Mouse (Mus musculus): ENCODE data around the gene Trp53rka. TPM values are rescaled to one million over a fixed set of nuclear protein-coding genes. Genes with fewer than 3 reads are reported as not detected.
A peak's percentile ranks its signal among the peaks of the same experiment; 100 is the strongest.

The Trp53rka gene
- polyA plus RNA-seq, 1 experiment from 2014 or later = 22.7 TPM

DNA sequence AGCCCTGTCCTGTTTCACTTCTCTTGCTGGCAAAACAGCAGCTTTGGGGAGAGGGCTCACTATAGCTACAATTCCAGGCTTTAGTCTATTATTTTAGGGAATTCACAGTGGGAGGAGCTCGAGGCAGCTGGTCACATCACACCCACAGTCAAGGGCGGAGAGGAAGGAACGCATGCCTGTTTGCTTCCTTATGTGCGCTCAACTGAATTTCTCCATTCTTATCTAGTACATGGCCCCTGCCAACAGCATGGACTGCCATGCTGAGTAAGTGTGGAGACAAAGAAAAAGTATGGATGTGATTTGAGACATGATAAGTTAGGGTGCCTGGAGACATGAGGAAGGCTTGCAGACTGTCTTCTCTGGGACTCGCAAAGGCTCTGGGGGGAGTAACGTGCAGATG is 9.0 kb downstream of the Trp53rka start:
- no peaks in the 10 kb centered on the region for H3K27me3 ChIP-seq (ENCODE audit: control insufficient read depth, insufficient read depth, low read length)
- H3K9me3 ChIP-seq (ENCODE audit: control insufficient read depth, low read length) = no peaks in the 10 kb centered on the region
- H3K4me3 ChIP-seq (ENCODE audit: control insufficient read depth in 1 of 2, insufficient read depth in 1 of 2, low read depth in 1 of 2, low read length in 2 of 2) = no peak overlapping the region
- H3K4me1 ChIP-seq (ENCODE audit: control insufficient read depth in 2 of 2, insufficient read depth in 2 of 2, low read length in 2 of 2) = peaks cover 3% of the 10 kb centered on the region in 2 experiments; a peak in 1 of 4 replicates
- peaks cover 9% of the 10 kb centered on the region for H3K36me3 ChIP-seq (ENCODE audit: control insufficient read depth, insufficient read depth, low read length)
- H3K27ac ChIP-seq (replicated peaks in 1 of 2; ENCODE audit: control insufficient read depth in 1 of 2, insufficient read depth in 1 of 2, low read depth in 2 of 2, low read length in 2 of 2) = no peak overlapping the region
- no peak overlapping the region for H3K4me2 ChIP-seq (ENCODE audit: low read length)
- no peak overlapping the region for H3K9ac ChIP-seq (ENCODE audit: low read length)
- 40% methylated on average over 6 of the region's 6 CpGs for WGBS
- ATAC-seq (ENCODE audit: insufficient number of reproducible peaks, insufficient read depth, low FRiP score, low read depth) = no peak

DNA sequence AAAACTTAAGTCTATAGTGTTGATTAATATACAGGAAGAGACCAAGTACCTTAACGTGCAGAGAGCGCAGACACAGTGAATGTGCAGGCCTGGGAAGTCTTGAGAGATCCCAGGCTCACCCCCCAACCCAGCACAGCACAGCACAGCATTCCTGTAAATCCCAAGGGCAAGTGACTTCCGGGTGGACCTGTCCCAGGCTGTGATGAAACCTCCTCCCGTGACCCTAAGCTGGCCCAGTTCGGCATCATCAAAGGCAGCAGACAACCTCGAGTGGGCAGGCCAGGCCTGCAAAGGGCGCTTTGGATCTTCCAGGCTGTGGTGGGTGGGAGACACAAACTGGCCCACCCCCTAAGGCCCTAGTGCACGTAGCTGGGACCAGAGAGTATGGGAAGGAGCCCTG is 11.1 kb downstream of the Trp53rka start:
- Histone ChIP-seq H3K9ac (ENCODE audit: low read length) (no peak overlapping the region), H3K27me3 (ENCODE audit: control insufficient read depth, insufficient read depth, low read length) (no peaks in the 10 kb centered on the region), H3K4me1 (ENCODE audit: control insufficient read depth in 2 of 2, insufficient read depth in 2 of 2, low read length in 2 of 2) (peaks cover 1 to 2% of the 10 kb centered on the region in 2 experiments; a peak in 1 of 4 replicates), H3K4me3 (ENCODE audit: control insufficient read depth in 1 of 2, insufficient read depth in 1 of 2, low read depth in 1 of 2, low read length in 2 of 2) (no peak overlapping the region), H3K27ac (replicated peaks in 1 of 2; ENCODE audit: control insufficient read depth in 1 of 2, insufficient read depth in 1 of 2, low read depth in 2 of 2, low read length in 2 of 2) (no peak overlapping the region), H3K36me3 (ENCODE audit: control insufficient read depth, insufficient read depth, low read length) (no peaks in the 10 kb centered on the region), H3K4me2 (ENCODE audit: low read length) (no peak overlapping the region), H3K9me3 (ENCODE audit: control insufficient read depth, low read length) (no peaks in the 10 kb centered on the region)
- WGBS = 64% methylated on average over 8 of the region's 8 CpGs
- ATAC-seq (ENCODE audit: insufficient number of reproducible peaks, insufficient read depth, low FRiP score, low read depth) = no peak

DNA sequence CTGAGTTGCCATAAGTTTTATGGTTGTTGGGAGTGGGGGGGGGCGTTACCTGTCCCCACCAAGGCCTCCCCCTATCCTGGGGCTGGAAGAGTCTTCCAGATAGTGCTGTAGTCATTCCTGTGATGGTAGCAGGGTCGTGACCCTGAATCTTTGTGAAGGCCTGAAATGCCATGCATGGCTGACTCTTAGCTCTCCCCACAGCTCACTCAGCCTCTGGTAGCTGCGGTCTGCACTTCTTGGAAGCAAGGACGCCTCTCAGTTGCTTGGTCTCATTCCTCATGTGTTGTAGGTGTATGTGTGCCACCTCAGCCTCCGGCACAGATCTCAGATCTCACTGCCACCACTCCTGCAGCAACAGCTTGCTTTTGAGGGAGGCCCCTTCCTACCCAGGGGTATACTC is 17.3 kb downstream of the Trp53rka start:
- no peaks in the 10 kb centered on the region for H3K4me1 ChIP-seq (ENCODE audit: control insufficient read depth in 2 of 2, insufficient read depth in 2 of 2, low read length in 2 of 2)
- no peak for ATAC-seq (ENCODE audit: insufficient number of reproducible peaks, insufficient read depth, low FRiP score, low read depth)
- H3K9ac ChIP-seq (ENCODE audit: low read length) = no peak overlapping the region
- H3K27me3 ChIP-seq (ENCODE audit: control insufficient read depth, insufficient read depth, low read length) = peaks cover 37% of the 10 kb centered on the region
- no peaks in the 10 kb centered on the region for H3K36me3 ChIP-seq (ENCODE audit: control insufficient read depth, insufficient read depth, low read length)
- no peaks in the 10 kb centered on the region for H3K9me3 ChIP-seq (ENCODE audit: control insufficient read depth, low read length)
- H3K4me2 ChIP-seq (ENCODE audit: low read length) = no peak overlapping the region
- no peak overlapping the region for H3K4me3 ChIP-seq (ENCODE audit: control insufficient read depth in 1 of 2, insufficient read depth in 1 of 2, low read depth in 1 of 2, low read length in 2 of 2)
- no peak overlapping the region for H3K27ac ChIP-seq (replicated peaks in 1 of 2; ENCODE audit: control insufficient read depth in 1 of 2, insufficient read depth in 1 of 2, low read depth in 2 of 2, low read length in 2 of 2)
- 64% methylated on average over 5 of the region's 5 CpGs for WGBS

DNA sequence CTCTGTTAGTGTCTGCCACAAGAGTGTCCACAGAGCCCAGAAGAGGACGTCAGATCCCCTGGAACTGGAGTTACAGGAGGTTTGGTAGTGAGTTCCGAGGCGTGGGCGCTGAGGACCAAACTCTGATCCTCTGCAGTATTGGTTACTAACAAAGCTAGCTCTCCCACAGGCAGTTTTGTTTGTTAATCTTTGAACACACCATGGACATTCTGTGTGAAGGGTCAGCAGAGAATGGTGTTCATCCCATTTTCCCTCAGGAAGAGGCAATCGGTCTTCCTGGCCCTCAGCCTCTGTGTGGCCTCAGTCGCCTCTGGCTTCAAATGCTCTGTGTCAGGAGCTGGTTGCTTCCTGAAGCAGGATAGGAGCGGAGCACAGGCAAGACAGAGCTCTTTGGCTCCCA is 17.7 kb downstream of the Trp53rka start:
- WGBS = 79% methylated on average over 7 of the region's 7 CpGs
- Histone ChIP-seq H3K9me3 (ENCODE audit: control insufficient read depth, low read length) (no peaks in the 10 kb centered on the region), H3K27me3 (ENCODE audit: control insufficient read depth, insufficient read depth, low read length) (peaks cover 39% of the 10 kb centered on the region), H3K36me3 (ENCODE audit: control insufficient read depth, insufficient read depth, low read length) (no peaks in the 10 kb centered on the region), H3K27ac (replicated peaks in 1 of 2; ENCODE audit: control insufficient read depth in 1 of 2, insufficient read depth in 1 of 2, low read depth in 2 of 2, low read length in 2 of 2) (no peak overlapping the region), H3K4me2 (ENCODE audit: low read length) (no peak overlapping the region), H3K9ac (ENCODE audit: low read length) (no peak overlapping the region), H3K4me1 (ENCODE audit: control insufficient read depth in 2 of 2, insufficient read depth in 2 of 2, low read length in 2 of 2) (no peaks in the 10 kb centered on the region), H3K4me3 (ENCODE audit: control insufficient read depth in 1 of 2, insufficient read depth in 1 of 2, low read depth in 1 of 2, low read length in 2 of 2) (no peak overlapping the region)
- ATAC-seq (ENCODE audit: insufficient number of reproducible peaks, insufficient read depth, low FRiP score, low read depth) = no peak

DNA sequence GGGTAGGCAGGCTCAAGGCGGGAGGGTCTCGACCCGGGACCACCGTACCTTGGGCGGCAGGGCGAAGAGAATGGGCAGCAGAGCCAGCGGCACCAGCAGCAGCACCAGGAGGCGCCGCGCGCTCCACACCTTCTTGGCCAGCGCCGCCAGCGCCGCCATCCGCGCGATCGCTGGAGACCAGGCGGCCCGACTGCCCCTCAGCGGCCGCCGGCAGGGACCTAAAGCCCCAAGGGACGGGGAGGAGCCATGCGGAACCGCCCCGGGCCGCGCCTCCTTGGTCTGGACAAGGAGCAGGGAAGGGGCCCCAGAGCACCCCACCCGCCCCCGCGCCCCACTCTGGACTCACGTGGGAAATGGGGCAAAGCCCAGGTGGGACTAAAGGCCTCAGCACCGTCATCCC is 20.1 kb downstream of the Trp53rka start, which contains the start of gene Slc13a3:
Slc13a3 (minus strand) TSS at position 228 of the 400 bp plus-strand sequence.
- Histone ChIP-seq H3K9me3 (ENCODE audit: control insufficient read depth, low read length) (no peaks in the 10 kb centered on the region), H3K9ac (ENCODE audit: low read length) (no peak within 1 kb of the TSS), H3K4me2 (ENCODE audit: low read length) (peak within 1 kb of the TSS; percentile 53), H3K27me3 (ENCODE audit: control insufficient read depth, insufficient read depth, low read length) (peaks cover 44% of the 10 kb centered on the region), H3K27ac (replicated peaks in 1 of 2; ENCODE audit: control insufficient read depth in 1 of 2, insufficient read depth in 1 of 2, low read depth in 2 of 2, low read length in 2 of 2) (no peak within 1 kb of the TSS), H3K4me3 (ENCODE audit: control insufficient read depth in 1 of 2, insufficient read depth in 1 of 2, low read depth in 1 of 2, low read length in 2 of 2) (peak within 1 kb of the TSS in 1 of 2 experiments; percentile 14; a peak in 3 of 4 replicates), H3K36me3 (ENCODE audit: control insufficient read depth, insufficient read depth, low read length) (no peaks in the 10 kb centered on the region), H3K4me1 (ENCODE audit: control insufficient read depth in 2 of 2, insufficient read depth in 2 of 2, low read length in 2 of 2) (peaks cover 2 to 3% of the 10 kb centered on the region in 2 experiments; a peak in 1 of 4 replicates)
- ATAC-seq (ENCODE audit: insufficient number of reproducible peaks, insufficient read depth, low FRiP score, low read depth) = no peak
- WGBS = 2% methylated on average over 32 of the region's 35 CpGs

DNA sequence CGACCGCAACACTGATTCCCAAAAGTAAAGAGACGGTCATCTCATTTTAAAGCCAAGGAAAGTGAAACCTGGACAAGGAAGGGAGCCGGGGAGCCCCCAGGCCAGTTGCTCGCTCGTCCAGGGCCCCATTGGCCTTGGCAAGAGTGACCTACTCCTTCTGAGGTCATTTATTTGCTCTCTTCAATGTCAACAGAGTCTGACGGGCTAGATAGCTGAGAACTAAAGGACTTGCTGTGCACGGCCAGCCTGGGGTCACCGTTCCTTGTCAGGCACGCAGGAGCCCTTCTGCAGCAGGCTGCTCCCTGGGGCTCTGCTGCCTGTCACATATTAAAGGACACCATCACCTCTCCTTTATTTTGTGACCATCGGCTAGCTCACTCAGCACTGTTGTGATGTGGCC is 21.2 kb downstream of the Trp53rka start:
- H3K36me3 ChIP-seq (ENCODE audit: control insufficient read depth, insufficient read depth, low read length) = no peaks in the 10 kb centered on the region
- WGBS = 73% methylated on average over 11 of the region's 11 CpGs
- H3K27ac ChIP-seq (replicated peaks in 1 of 2; ENCODE audit: control insufficient read depth in 1 of 2, insufficient read depth in 1 of 2, low read depth in 2 of 2, low read length in 2 of 2) = no peak overlapping the region
- ATAC-seq (ENCODE audit: insufficient number of reproducible peaks, insufficient read depth, low FRiP score, low read depth) = no peak
- peaks cover 2 to 3% of the 10 kb centered on the region in 2 experiments; a peak in 1 of 4 replicates for H3K4me1 ChIP-seq (ENCODE audit: control insufficient read depth in 2 of 2, insufficient read depth in 2 of 2, low read length in 2 of 2)
- H3K9me3 ChIP-seq (ENCODE audit: control insufficient read depth, low read length) = no peaks in the 10 kb centered on the region
- no peak overlapping the region for H3K4me3 ChIP-seq (ENCODE audit: control insufficient read depth in 1 of 2, insufficient read depth in 1 of 2, low read depth in 1 of 2, low read length in 2 of 2)
- H3K4me2 ChIP-seq (ENCODE audit: low read length) = no peak overlapping the region
- no peak overlapping the region for H3K9ac ChIP-seq (ENCODE audit: low read length)
- H3K27me3 ChIP-seq (ENCODE audit: control insufficient read depth, insufficient read depth, low read length) = peaks cover 44% of the 10 kb centered on the region

DNA sequence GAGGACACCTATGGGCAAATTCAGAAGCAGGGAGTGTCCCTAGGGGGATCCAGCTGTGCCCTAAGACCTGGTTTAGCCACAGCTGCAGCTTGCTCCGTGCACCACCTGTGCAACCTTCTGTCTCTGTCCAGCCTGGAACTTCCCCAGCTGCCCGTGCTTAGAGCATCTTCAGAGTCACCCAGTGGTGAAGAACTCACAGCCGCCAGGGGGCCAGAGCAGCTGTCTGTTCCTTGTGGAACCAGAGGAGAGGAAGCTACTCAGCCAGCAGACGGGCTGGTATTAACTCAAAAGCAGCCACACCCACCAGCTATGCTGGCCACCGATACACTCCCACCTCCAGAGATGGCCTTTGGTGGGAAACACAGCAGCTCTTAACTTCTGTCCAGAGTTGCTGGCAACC is 23.0 kb downstream of the Trp53rka start:
- no peak overlapping the region for H3K27ac ChIP-seq (replicated peaks in 1 of 2; ENCODE audit: control insufficient read depth in 1 of 2, insufficient read depth in 1 of 2, low read depth in 2 of 2, low read length in 2 of 2)
- WGBS = 18% methylated on average over 5 of the region's 5 CpGs
- no peak overlapping the region for H3K4me2 ChIP-seq (ENCODE audit: low read length)
- no peak for ATAC-seq (ENCODE audit: insufficient number of reproducible peaks, insufficient read depth, low FRiP score, low read depth)
- H3K4me3 ChIP-seq (ENCODE audit: control insufficient read depth in 1 of 2, insufficient read depth in 1 of 2, low read depth in 1 of 2, low read length in 2 of 2) = no peak overlapping the region
- H3K36me3 ChIP-seq (ENCODE audit: control insufficient read depth, insufficient read depth, low read length) = no peaks in the 10 kb centered on the region
- peaks cover 2 to 3% of the 10 kb centered on the region in 2 experiments; a peak in 1 of 4 replicates for H3K4me1 ChIP-seq (ENCODE audit: control insufficient read depth in 2 of 2, insufficient read depth in 2 of 2, low read length in 2 of 2)
- H3K9ac ChIP-seq (ENCODE audit: low read length) = no peak overlapping the region
- H3K9me3 ChIP-seq (ENCODE audit: control insufficient read depth, low read length) = no peaks in the 10 kb centered on the region
- peaks cover 44% of the 10 kb centered on the region for H3K27me3 ChIP-seq (ENCODE audit: control insufficient read depth, insufficient read depth, low read length)

DNA sequence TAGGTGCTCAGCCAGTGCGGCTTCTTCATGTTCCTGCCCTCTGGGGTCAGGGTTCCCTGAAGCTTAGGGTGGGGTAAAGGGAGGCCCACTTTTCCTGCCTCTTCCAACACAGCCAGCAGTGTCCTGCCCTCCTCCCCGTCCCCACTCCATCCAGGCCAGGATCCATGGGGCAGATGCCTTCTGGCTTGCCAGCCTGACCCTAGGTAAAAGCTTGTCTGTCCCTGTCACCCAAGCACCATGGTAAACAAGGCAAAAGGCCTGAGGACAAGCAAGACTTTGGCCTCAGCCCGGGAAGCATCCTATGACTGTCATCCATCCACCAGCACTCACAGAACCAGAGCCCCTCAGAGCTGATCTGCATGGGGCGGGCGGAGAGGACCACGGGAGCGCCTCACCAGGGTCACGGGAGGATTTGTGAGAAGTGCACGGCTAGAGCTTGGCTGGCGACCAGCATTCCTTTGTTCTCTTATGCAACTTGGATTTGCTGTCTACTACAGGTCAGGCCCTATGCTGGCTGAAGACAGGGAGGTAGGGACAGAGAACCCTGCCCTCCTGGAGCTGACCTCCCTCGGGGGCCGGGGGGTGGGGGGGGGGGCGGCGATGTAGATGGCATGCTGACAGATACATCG is 25.2 kb downstream of the Trp53rka start:
- 0 out of 2 replicates have a peak, but pooled peaks have one; percentile 40 for ATAC-seq (ENCODE audit: insufficient number of reproducible peaks, insufficient read depth, low FRiP score, low read depth)
- no peak overlapping the region for H3K4me3 ChIP-seq (ENCODE audit: control insufficient read depth in 1 of 2, insufficient read depth in 1 of 2, low read depth in 1 of 2, low read length in 2 of 2)
- 42% methylated on average over 15 of the region's 15 CpGs for WGBS
- no peak overlapping the region for H3K9ac ChIP-seq (ENCODE audit: low read length)
- H3K27ac ChIP-seq (replicated peaks in 1 of 2; ENCODE audit: control insufficient read depth in 1 of 2, insufficient read depth in 1 of 2, low read depth in 2 of 2, low read length in 2 of 2) = no peak overlapping the region
- H3K4me2 ChIP-seq (ENCODE audit: low read length) = no peak overlapping the region
- H3K4me1 ChIP-seq (ENCODE audit: control insufficient read depth in 2 of 2, insufficient read depth in 2 of 2, low read length in 2 of 2) = peaks cover 2 to 3% of the 10 kb centered on the region in 2 experiments; a peak in 1 of 4 replicates
- H3K9me3 ChIP-seq (ENCODE audit: control insufficient read depth, low read length) = no peaks in the 10 kb centered on the region
- H3K36me3 ChIP-seq (ENCODE audit: control insufficient read depth, insufficient read depth, low read length) = no peaks in the 10 kb centered on the region
- peaks cover 31% of the 10 kb centered on the region for H3K27me3 ChIP-seq (ENCODE audit: control insufficient read depth, insufficient read depth, low read length)
